Mouse (Mus musculus) left cerebral cortex, adult 2 months (tissue): ENCODE measurements around the gene Dyx1c1. TPM values are rescaled to one million over a fixed set of nuclear protein-coding genes. Genes with fewer than 3 reads are reported as not detected.

Experiments
- DNase-seq, 2 experiments: peaks; one replicate each; pipeline ENCODE4 v3.0.0; 2021 to 2022; ENCODE audit warnings: low spot score in 2 of 2, mixed read lengths in 1 of 2; ENCODE audit errors: extremely low spot score in 1 of 2
- H3K27ac ChIP-seq: fragments of 200-600 bp; 2 replicates; pipeline ENCODE4 v1.8.1; 2022
- H3K4me3 ChIP-seq: fragments of 200-600 bp; 2 replicates; pipeline ENCODE4 v1.8.1; 2022
- CTCF ChIP-seq: fragments of 200-600 bp; IDR thresholded peaks from 2 replicates; pipeline ENCODE4 v1.8.1; 2022; ENCODE audit warnings: antibody characterized with exemption, mild to moderate bottlenecking, moderate library complexity
- intact Hi-C: fragments of 180-260 bp; cut with DNase I; formaldehyde crosslinking; loops from one replicate; pipeline ENCODE4 v1.15.1; 2025
- total RNA-seq, 2 experiments: library from RNA; stranded (reverse); gene quantifications; 2 replicates each; pipeline ENCODE4 v1.2.3; 2021

Gene Dyx1c1
- total RNA-seq, 2 experiments from 2014 or later, result 1.5 to 1.9 TPM

- intact Hi-C loops, result no loop called here
- no peak for DNase-seq
- no peak overlapping the region for H3K4me3 ChIP-seq
- H3K27ac ChIP-seq, result no peak overlapping the region
- no peak for TF ChIP-seq CTCF
Measured at GRCm38 (mm10) chr9:72944286-72944685, 14.3 kb upstream of the Dyx1c1 start.

- intact Hi-C loops, result no loop called here
- no peak for DNase-seq
- Histone ChIP-seq H3K4me3 (no peak overlapping the region), H3K27ac (no peak overlapping the region)
- no peak; the same call in 1 of the 2 replicates for TF ChIP-seq CTCF
Measured at GRCm38 (mm10) chr9:72947010-72947409, 11.6 kb upstream of the Dyx1c1 start.

- no peak for TF ChIP-seq CTCF
- Histone ChIP-seq H3K27ac (no peak overlapping the region), H3K4me3 (no peak overlapping the region)
- intact Hi-C loops, result no loop called here
- DNase-seq, result no peak
Measured at GRCm38 (mm10) chr9:72949572-72949971, 9.0 kb upstream of the Dyx1c1 start.

GRCm38 (mm10) chr9:72954746-72955145, 3.8 kb upstream of the Dyx1c1 start:
- TF ChIP-seq CTCF, result peak; percentile 41
- Histone ChIP-seq H3K4me3 (no peak overlapping the region), H3K27ac (no peak overlapping the region)
- intact Hi-C loops, result loop anchor here (5.0 to 10.0 kb wide), 2 partner anchors 62 to 190 kb away; no protein-coding TSS in a partner anchor
- DNase-seq, result no peak

- H3K4me3 ChIP-seq, result no peak overlapping the region
- H3K27ac ChIP-seq, result no peak overlapping the region
- peak in 1 of 2 experiments; percentile 35 for DNase-seq
- peak; percentile 69 for TF ChIP-seq CTCF
- intact Hi-C loops, result loop anchor here (10.0 kb wide), 1 partner anchor 191 kb away; no protein-coding TSS in a partner anchor
Measured at GRCm38 (mm10) chr9:72955546-72955945, 3.0 kb upstream of the Dyx1c1 start.

- Histone ChIP-seq H3K4me3 (no peak overlapping the region), H3K27ac (no peak overlapping the region)
- no peak for DNase-seq
- TF ChIP-seq CTCF, result no peak
- intact Hi-C loops, result no loop called here
Measured at GRCm38 (mm10) chr9:72961346-72961745, 2.8 kb downstream of the Dyx1c1 start.

GRCm38 (mm10) chr9:72961959-72962358, 3.4 kb downstream of the Dyx1c1 start:
- no peak for TF ChIP-seq CTCF
- no peak for DNase-seq
- H3K27ac ChIP-seq, result no peak overlapping the region
- intact Hi-C loops, result no loop called here
- H3K4me3 ChIP-seq, result no peak overlapping the region

- TF ChIP-seq CTCF, result peak; percentile 72
- Histone ChIP-seq H3K27ac (peak overlapping the region; percentile 69), H3K4me3 (no peak overlapping the region)
- intact Hi-C loops, result loop anchor here (1.0 to 5.0 kb wide), 2 partner anchors 37 to 124 kb away; no protein-coding TSS in a partner anchor
- DNase-seq, result peak; percentile 53 to 58
Measured at GRCm38 (mm10) chr9:72968349-72969061, 9.9 kb downstream of the Dyx1c1 start.

- DNase-seq, result no peak
- no peak overlapping the region for H3K4me3 ChIP-seq
- H3K27ac ChIP-seq, result no peak overlapping the region
- TF ChIP-seq CTCF, result no peak
- intact Hi-C loops, result loop anchor here (5.0 kb wide), 1 partner anchor 122 kb away; no protein-coding TSS in a partner anchor
Measured at GRCm38 (mm10) chr9:72969874-72970273, 11.3 kb downstream of the Dyx1c1 start.

- intact Hi-C loops, result no loop called here
- no peak for TF ChIP-seq CTCF
- Histone ChIP-seq H3K27ac (no peak overlapping the region), H3K4me3 (no peak overlapping the region)
- no peak for DNase-seq
Measured at GRCm38 (mm10) chr9:72972435-72972834, 13.8 kb downstream of the Dyx1c1 start.

- DNase-seq, result no peak
- peak; percentile 5; the same call in 1 of the 2 replicates for TF ChIP-seq CTCF
- no peak overlapping the region for H3K27ac ChIP-seq
- intact Hi-C loops, result no loop called here
- H3K4me3 ChIP-seq, result no peak overlapping the region
Measured at GRCm38 (mm10) chr9:72972984-72973383, 14.4 kb downstream of the Dyx1c1 start.

- H3K27ac ChIP-seq, result no peak overlapping the region
- intact Hi-C loops, result no loop called here
- DNase-seq, result no peak
- no peak overlapping the region for H3K4me3 ChIP-seq
- no peak for TF ChIP-seq CTCF
Measured at GRCm38 (mm10) chr9:72974734-72975133, 16.1 kb downstream of the Dyx1c1 start.

- no peak for DNase-seq
- intact Hi-C loops, result no loop called here
- TF ChIP-seq CTCF, result no peak
- Histone ChIP-seq H3K4me3 (no peak overlapping the region), H3K27ac (no peak overlapping the region)
Measured at GRCm38 (mm10) chr9:72975242-72975641, 16.7 kb downstream of the Dyx1c1 start.
